Mouse (Mus musculus): Measurements from ENCODE around the gene Zfp341. TPM values are rescaled to one million over a fixed set of nuclear protein-coding genes. Genes with fewer than 3 reads are reported as not detected.

Gene Zfp341
- polyA plus RNA-seq, 1 experiment from 2014 or later: 1.1 TPM

DNA sequence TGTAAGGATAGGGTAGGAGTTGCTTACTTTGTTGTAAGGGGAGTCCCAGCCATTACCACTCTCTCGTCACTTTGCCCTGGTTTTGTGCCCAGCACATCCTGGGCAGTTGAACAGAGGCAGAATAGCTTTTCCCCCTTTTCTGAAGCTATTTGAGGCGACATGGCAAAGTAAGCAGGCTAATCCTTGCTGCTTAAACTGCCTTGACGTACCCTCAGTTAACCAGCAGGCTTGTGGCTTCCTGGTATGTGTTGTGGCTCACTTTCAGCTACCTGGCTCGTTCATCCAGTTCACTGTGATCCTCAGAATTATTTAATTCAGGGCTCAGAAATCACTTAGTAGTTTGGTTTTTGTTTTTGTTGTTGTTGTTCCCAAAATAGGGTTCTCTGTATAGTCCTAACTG lies 57.6 kb downstream of the Zfp341 start:
- H3K27ac ChIP-seq (replicated peaks): no peak overlapping the region
- H3K4me1 ChIP-seq: peaks cover 15% of the 10 kb centered on the region
- H3K4me3 ChIP-seq: no peak overlapping the region
- DNase-seq (ENCODE audit: low spot score): no peak
- H3K36me3 ChIP-seq (replicated peaks): peaks cover 46% of the 10 kb centered on the region
- no peaks in the 10 kb centered on the region for H3K9me3 ChIP-seq
- 83% methylated on average over 4 of the region's 4 CpGs for WGBS
- H3K27me3 ChIP-seq (replicated peaks; ENCODE audit: low read depth, poor library complexity, severe bottlenecking): no peaks in the 10 kb centered on the region

GRCm38 (mm10) chr2:154674008-154674407 lies 60.9 kb downstream of the Zfp341 start:
- no peak for DNase-seq (ENCODE audit: low spot score)
- WGBS: 66% methylated on average over 4 of the region's 4 CpGs
- no peak overlapping the region for H3K27ac ChIP-seq (replicated peaks)

DNA sequence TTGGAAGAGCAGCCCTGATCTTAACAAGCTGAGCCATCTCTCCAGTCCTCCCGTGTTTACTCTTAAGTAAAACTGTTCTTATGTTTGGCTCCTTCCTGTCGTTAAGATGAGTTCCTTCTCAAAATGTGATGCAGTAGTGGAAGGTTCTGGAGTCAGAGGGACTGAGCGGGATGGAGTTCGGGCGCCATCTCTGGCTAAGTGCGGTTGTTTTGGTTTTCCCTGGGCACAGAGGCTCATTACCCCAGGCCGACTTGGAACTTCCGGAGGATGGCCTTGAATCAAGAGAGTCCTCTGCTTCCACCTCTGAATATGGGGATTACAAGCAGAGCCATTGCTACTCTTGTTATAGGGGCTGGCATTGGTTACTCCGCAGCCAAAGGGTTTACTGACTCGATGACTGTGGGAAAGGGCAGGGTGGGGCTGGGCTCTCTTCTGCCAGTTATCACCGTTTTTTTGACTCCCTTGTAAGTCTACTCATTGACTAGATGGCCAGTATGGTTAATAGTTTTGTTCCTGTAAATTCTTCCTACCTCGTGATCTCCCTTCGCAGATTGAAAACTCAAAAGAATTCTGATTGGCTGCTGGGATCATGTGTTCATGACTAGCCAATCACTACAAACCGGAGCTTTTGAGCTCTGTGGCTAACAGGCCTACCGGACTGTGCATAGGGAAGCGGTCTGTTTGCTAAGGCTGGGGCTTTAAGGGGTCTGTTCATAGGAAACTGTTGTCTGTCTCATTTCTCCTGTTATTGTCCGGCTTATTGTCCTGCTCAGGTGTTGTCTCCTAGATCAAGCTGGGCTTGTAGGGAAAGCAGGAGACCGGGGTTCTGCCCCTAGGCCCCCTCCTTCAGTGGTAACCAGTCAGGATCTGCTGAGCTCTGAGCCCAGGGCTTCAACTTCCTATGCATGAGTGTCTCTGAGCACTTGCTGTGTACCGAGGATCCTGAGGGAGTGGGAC lies 63.8 kb downstream of the Zfp341 start:
- Histone ChIP-seq H3K27me3 (replicated peaks; ENCODE audit: low read depth, poor library complexity, severe bottlenecking) (no peaks in the 10 kb centered on the region), H3K9me3 (no peaks in the 10 kb centered on the region), H3K4me1 (peaks cover 31% of the 10 kb centered on the region), H3K36me3 (replicated peaks) (peaks cover 28% of the 10 kb centered on the region), H3K27ac (replicated peaks) (peak overlapping the region; percentile 80), H3K4me3 (peak overlapping the region; percentile 23)
- 69% methylated on average over 19 of the region's 19 CpGs for WGBS
- DNase-seq (ENCODE audit: low spot score): no peak

More at GRCm38 (mm10) chr2:154674008-154674407, 60.9 kb downstream of the Zfp341 start:
- Histone ChIP-seq H3K27me3 (replicated peaks; ENCODE audit: low read depth, poor library complexity, severe bottlenecking) (no peaks in the 10 kb centered on the region), H3K4me1 (peaks cover 24% of the 10 kb centered on the region), H3K36me3 (replicated peaks) (peaks cover 41% of the 10 kb centered on the region), H3K9me3 (no peaks in the 10 kb centered on the region), H3K4me3 (no peak overlapping the region)

DNA sequence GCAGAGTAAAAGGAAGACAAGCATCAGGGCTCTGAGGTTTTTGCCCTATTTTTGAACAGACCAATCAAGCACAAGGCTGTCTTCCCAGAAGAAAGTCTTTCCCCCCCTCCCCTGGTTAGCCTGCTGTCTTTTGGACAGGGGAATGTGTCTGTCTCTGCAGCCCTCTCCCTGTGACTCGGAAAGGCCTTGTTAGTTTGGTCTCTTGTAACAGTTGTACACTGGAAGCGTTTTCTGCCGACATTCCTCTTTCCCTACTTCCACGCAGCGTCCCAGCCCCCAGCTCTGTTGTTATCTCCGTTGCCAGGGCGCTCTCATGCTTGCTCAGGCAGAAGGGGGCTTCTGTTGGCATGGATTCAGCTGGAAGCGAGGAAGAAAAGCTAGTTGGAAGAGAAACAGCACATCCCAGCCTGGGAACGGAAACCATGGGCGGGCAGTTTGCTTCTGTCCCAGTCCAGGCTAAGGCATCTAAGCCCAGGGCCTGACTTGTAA lies 64.6 kb downstream of the Zfp341 start:
- H3K4me3 ChIP-seq: peak overlapping the region; percentile 23; the same call in 1 of the 2 replicates
- no peaks in the 10 kb centered on the region for H3K9me3 ChIP-seq
- peak; percentile 55 for DNase-seq (ENCODE audit: low spot score)
- peak overlapping the region; percentile 80 for H3K27ac ChIP-seq (replicated peaks)
- peaks cover 34% of the 10 kb centered on the region for H3K4me1 ChIP-seq
- no peaks in the 10 kb centered on the region for H3K27me3 ChIP-seq (replicated peaks; ENCODE audit: low read depth, poor library complexity, severe bottlenecking)
- peaks cover 23% of the 10 kb centered on the region for H3K36me3 ChIP-seq (replicated peaks)
- 55% methylated on average over 10 of the region's 10 CpGs for WGBS

GRCm38 (mm10) chr2:154678995-154679394 lies 65.9 kb downstream of the Zfp341 start:
- H3K4me1 ChIP-seq: peaks cover 29% of the 10 kb centered on the region
- 96% methylated on average over 3 of the region's 3 CpGs for WGBS
- no peak overlapping the region for H3K4me3 ChIP-seq

GRCm38 (mm10) chr2:154680337-154680736 lies 67.2 kb downstream of the Zfp341 start:
- H3K9me3 ChIP-seq: no peaks in the 10 kb centered on the region
- no peaks in the 10 kb centered on the region for H3K27me3 ChIP-seq (replicated peaks; ENCODE audit: low read depth, poor library complexity, severe bottlenecking)
- DNase-seq (ENCODE audit: low spot score): no peak
- H3K4me3 ChIP-seq: no peak overlapping the region
- 84% methylated on average over 2 of the region's 2 CpGs for WGBS
- 0 out of 2 replicates have a peak overlapping the region, but pooled peaks have one; percentile 14 for H3K27ac ChIP-seq (replicated peaks)
- peaks cover 31% of the 10 kb centered on the region for H3K36me3 ChIP-seq (replicated peaks)
- peaks cover 27% of the 10 kb centered on the region for H3K4me1 ChIP-seq

More at GRCm38 (mm10) chr2:154678995-154679394, 65.9 kb downstream of the Zfp341 start:
- Histone ChIP-seq H3K9me3 (no peaks in the 10 kb centered on the region), H3K27me3 (replicated peaks; ENCODE audit: low read depth, poor library complexity, severe bottlenecking) (no peaks in the 10 kb centered on the region), H3K36me3 (replicated peaks) (peaks cover 23% of the 10 kb centered on the region), H3K27ac (replicated peaks) (no peak overlapping the region)
- no peak for DNase-seq (ENCODE audit: low spot score)

- DNase-seq (ENCODE audit: low spot score): no peak
- 93% methylated on average over 6 of the region's 6 CpGs for WGBS
- Histone ChIP-seq H3K4me1 (peaks cover 27% of the 10 kb centered on the region), H3K36me3 (replicated peaks) (peaks cover 26% of the 10 kb centered on the region), H3K4me3 (no peak overlapping the region), H3K27ac (replicated peaks) (no peak overlapping the region), H3K27me3 (replicated peaks; ENCODE audit: low read depth, poor library complexity, severe bottlenecking) (no peaks in the 10 kb centered on the region), H3K9me3 (no peaks in the 10 kb centered on the region)
Observed at GRCm38 (mm10) chr2:154680941-154681340, 67.8 kb downstream of the Zfp341 start.

DNA sequence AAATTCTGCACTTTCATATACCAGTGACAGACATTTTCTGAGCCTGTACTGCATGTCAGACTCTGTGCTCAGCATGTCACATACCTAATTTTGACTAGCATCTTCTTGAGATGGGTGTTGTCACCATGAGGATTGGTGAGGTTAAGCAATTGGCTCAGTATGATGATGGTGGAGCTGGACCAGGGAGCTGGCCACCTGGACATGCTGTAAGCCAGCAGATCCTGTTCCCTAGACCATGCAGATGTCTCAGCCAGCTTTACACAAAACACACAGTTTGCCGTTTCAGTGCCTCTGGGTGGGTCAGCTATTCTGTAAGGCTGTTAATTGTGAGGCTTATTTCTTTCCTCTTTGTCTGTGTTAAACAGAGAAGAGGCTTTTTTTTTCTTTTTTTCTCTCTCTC lies 69.6 kb downstream of the Zfp341 start:
- DNase-seq (ENCODE audit: low spot score): no peak
- Histone ChIP-seq H3K27ac (replicated peaks) (no peak overlapping the region), H3K27me3 (replicated peaks; ENCODE audit: low read depth, poor library complexity, severe bottlenecking) (no peaks in the 10 kb centered on the region), H3K4me1 (peaks cover 15% of the 10 kb centered on the region), H3K36me3 (replicated peaks) (peaks cover 25% of the 10 kb centered on the region), H3K4me3 (no peak overlapping the region), H3K9me3 (no peaks in the 10 kb centered on the region)
- 57% methylated on average over 1 of the region's 1 CpGs for WGBS

DNA sequence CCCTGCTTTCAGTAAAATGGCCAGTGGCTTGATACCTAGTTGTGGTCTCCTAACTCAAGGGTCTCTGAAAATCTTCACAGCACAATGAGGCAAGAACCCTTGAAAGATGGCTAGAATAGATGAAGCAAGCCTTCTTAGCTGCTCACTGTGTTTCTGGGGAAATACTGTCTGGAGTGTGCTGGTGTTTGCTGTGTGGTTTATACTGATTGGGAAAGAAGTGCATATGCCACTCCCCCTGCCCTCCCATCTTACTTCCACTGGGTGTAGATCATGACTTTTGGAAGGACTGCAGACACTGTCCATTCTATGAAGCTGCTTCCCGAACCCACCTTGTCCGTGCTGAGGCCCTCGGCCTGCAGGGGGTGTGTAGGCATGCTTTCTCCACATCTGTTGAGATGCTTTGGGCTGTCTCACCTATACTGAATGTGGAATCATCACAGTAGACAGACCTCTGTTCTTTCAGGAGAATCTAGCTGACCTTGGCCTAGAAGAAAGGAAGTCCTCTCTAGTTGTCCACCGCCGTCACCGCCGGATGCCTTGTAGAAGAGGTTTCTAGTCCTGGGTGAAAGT lies 71.9 kb downstream of the Zfp341 start:
- Histone ChIP-seq H3K27ac (replicated peaks) (no peak overlapping the region), H3K4me3 (no peak overlapping the region), H3K27me3 (replicated peaks; ENCODE audit: low read depth, poor library complexity, severe bottlenecking) (no peaks in the 10 kb centered on the region), H3K9me3 (no peaks in the 10 kb centered on the region), H3K4me1 (peaks cover 10% of the 10 kb centered on the region), H3K36me3 (replicated peaks) (peaks cover 30% of the 10 kb centered on the region)
- no peak for DNase-seq (ENCODE audit: low spot score)
- 94% methylated on average over 7 of the region's 7 CpGs for WGBS

GRCm38 (mm10) chr2:154685772-154686171 lies 72.7 kb downstream of the Zfp341 start:
- H3K36me3 ChIP-seq (replicated peaks): peaks cover 38% of the 10 kb centered on the region
- no peaks in the 10 kb centered on the region for H3K27me3 ChIP-seq (replicated peaks; ENCODE audit: low read depth, poor library complexity, severe bottlenecking)
- 94% methylated on average over 3 of the region's 3 CpGs for WGBS
- H3K4me3 ChIP-seq: no peak overlapping the region
- H3K9me3 ChIP-seq: no peaks in the 10 kb centered on the region
- H3K4me1 ChIP-seq: peaks cover 10% of the 10 kb centered on the region
- DNase-seq (ENCODE audit: low spot score): no peak
- no peak overlapping the region for H3K27ac ChIP-seq (replicated peaks)

GRCm38 (mm10) chr2:154686819-154687218 lies 73.7 kb downstream of the Zfp341 start:
- 93% methylated on average over 3 of the region's 3 CpGs for WGBS
- no peaks in the 10 kb centered on the region for H3K27me3 ChIP-seq (replicated peaks; ENCODE audit: low read depth, poor library complexity, severe bottlenecking)
- H3K4me1 ChIP-seq: peaks cover 4% of the 10 kb centered on the region; the same call in 1 of the 2 replicates
- no peak overlapping the region for H3K27ac ChIP-seq (replicated peaks)
- H3K4me3 ChIP-seq: no peak overlapping the region
- no peaks in the 10 kb centered on the region for H3K9me3 ChIP-seq
- no peak for DNase-seq (ENCODE audit: low spot score)
- peaks cover 48% of the 10 kb centered on the region for H3K36me3 ChIP-seq (replicated peaks)

DNA sequence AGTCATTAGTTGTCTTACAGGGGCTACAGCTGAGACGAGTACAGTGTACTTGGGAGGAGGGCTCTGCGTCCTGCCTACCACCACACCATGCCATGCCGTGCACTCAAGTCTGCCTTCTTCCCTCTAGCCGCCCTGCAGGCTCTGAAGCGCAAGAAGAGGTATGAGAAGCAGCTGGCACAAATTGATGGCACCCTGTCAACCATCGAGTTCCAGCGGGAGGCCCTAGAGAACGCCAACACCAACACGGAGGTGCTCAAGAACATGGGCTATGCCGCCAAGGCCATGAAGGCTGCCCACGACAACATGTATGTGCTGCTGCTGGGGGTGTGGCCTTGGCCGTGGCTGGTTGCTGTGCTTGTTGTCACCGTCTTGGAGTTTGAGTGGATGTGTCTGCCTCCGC lies 76.3 kb downstream of the Zfp341 start:
- Histone ChIP-seq H3K4me3 (no peak overlapping the region), H3K27ac (replicated peaks) (no peak overlapping the region), H3K9me3 (no peaks in the 10 kb centered on the region), H3K27me3 (replicated peaks; ENCODE audit: low read depth, poor library complexity, severe bottlenecking) (no peaks in the 10 kb centered on the region), H3K4me1 (no peaks in the 10 kb centered on the region), H3K36me3 (replicated peaks) (peaks cover 66% of the 10 kb centered on the region)
- DNase-seq (ENCODE audit: low spot score): no peak
- 91% methylated on average over 14 of the region's 14 CpGs for WGBS

Measured in embryonic facial prominence, embryonic 10.5 days (tissue).